Mouse (Mus musculus) heart, embryonic 12.5 days (tissue): ENCODE results near the gene Rsrc1. TPM values are rescaled to one million over a fixed set of nuclear protein-coding genes. Genes with fewer than 3 reads are reported as not detected.

Experiments used
- ATAC-seq: fragments of 200-750 bp; cut with Nextera tagmentation; 2 replicates; pipeline ENCODE4 v1.8.0; 2017; ENCODE audit warnings: moderate TSS enrichment, moderate library complexity; ENCODE audit not compliant: insufficient number of reproducible peaks, low FRiP score
- H3K27ac ChIP-seq: fragments of 300-500 bp; sonication (generic); 2 replicates; pipeline ENCODE4 v1.5.1; 2016; ENCODE audit warnings: mild to moderate bottlenecking, moderate library complexity; ENCODE audit not compliant: poor library complexity, severe bottlenecking
- H3K27me3 ChIP-seq: fragments of 300-500 bp; sonication (generic); replicated peaks from 2 replicates; pipeline ENCODE4 v1.6.1; 2016; ENCODE audit warnings: mild to moderate bottlenecking, moderate library complexity
- H3K36me3 ChIP-seq: fragments of 300-500 bp; sonication (generic); 2 replicates; pipeline ENCODE4 v1.6.1; 2016; ENCODE audit warnings: mild to moderate bottlenecking, moderate library complexity
- H3K4me1 ChIP-seq: fragments of 300-500 bp; sonication (generic); replicated peaks from 2 replicates; pipeline ENCODE4 v1.6.1; 2016; ENCODE audit warnings: mild to moderate bottlenecking
- H3K4me2 ChIP-seq: fragments of 300-500 bp; sonication (generic); 2 replicates; pipeline ENCODE4 v1.6.1; 2016; ENCODE audit warnings: mild to moderate bottlenecking, moderate library complexity
- H3K4me3 ChIP-seq: fragments of 300-500 bp; sonication (generic); 2 replicates; pipeline ENCODE4 v1.5.1; 2016; ENCODE audit warnings: mild to moderate bottlenecking
- H3K9ac ChIP-seq: fragments of 300-500 bp; sonication (generic); 2 replicates; pipeline ENCODE4 v1.6.1; 2016; ENCODE audit warnings: mild to moderate bottlenecking, moderate library complexity
- H3K9me3 ChIP-seq: fragments of 300-500 bp; sonication (generic); replicated peaks from 2 replicates; pipeline ENCODE4 v1.6.1; 2016; ENCODE audit warnings: mild to moderate bottlenecking, moderate library complexity
- whole genome bisulfite sequencing: fragments of 180-500 bp; shearing (Covaris S2); methylation state at CpG from one replicate; pipeline ENCODE4 v1.1.7; 2016; 5-methylcytosine and 5-hydroxymethylcytosine counted together
- polyA plus RNA-seq: library from polyadenylated mRNA; unstranded; fragments of >200 nt; fragmentation: Nextera tagmentation; extraction: Ambion mirVana; gene quantifications from 2 replicates; pipeline ENCODE4 v1.2.1, GENCODE M21; 2016

The Rsrc1 gene
- polyA plus RNA-seq, 1 experiment from 2014 or later, result 26.3 TPM

DNA sequence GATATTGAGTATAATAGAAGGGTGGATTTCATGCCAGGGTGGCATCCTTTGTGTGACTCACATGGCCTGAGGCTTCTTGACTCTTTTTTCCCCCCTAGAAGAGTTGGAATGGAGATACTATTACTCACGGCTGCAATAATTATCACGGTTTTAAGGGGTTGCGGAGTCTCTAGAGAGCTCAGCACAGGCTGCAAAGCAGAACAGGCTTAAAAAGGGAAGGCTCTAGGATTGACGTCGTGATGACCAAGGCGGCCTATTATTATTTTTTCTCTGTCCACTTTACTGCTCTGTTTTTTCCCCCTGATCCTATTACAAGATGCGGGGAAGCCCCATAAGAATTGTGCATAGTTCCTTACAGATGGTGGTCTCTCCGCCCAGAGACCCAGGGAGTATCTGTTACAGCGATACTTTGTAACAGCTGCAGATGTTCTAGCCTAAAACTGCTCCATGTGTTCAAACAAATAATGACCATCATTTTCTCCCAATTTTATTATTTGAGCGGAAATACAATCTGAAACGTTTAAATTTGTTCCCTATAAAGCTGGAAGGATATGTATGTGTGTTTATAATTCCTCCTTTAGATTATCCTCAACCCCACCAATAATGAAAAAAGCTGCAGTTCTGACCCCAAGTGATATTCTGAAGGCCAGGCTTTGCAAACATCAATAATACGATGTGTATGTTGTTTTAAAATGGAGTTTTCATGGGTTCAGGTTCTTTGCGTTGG, 4.1 kb upstream of the Rsrc1 start:
- Histone ChIP-seq H3K4me2 (no peak overlapping the region), H3K4me1 (peaks cover 19% of the 10 kb centered on the region), H3K27ac (no peak overlapping the region), H3K4me3 (no peak overlapping the region), H3K27me3 (peaks cover 82% of the 10 kb centered on the region), H3K36me3 (no peaks in the 10 kb centered on the region), H3K9me3 (no peaks in the 10 kb centered on the region), H3K9ac (no peak overlapping the region)
- no peak for ATAC-seq
- 9% methylated on average over 13 of the region's 13 CpGs for WGBS

DNA sequence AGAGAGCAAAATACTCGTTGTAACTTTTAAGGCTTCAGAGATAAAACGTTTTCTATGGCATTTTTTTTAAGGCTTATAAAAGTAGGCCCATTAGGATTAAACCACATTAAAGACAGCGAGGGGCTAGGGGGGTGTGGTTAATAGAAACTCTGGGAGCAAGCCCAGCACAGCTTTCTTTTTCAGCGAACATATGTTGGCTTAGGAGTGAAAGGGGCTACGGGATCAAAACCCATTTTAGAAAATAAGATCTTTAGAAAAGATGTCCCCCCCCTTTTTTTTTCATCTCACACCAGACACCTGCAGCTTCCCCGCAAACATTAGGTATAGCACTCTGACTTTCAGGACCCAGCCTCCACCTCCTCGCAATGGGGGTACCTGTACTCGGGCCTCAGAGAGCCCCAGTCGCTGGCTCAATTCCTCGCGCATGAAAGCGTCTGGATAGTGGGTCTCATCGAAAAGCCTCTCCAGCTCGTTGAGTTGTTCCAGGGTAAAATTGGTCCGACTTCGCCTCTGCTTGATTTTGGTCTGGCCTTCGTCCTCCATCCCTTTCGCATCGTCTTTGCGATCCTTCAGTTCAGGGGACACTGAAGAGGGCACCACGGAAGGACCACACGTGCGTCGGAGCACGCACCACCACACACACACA, 3.3 kb upstream of the Rsrc1 start:
- no peak overlapping the region for H3K4me3 ChIP-seq
- WGBS, result 2% methylated on average over 25 of the region's 25 CpGs
- H3K4me1 ChIP-seq, result peaks cover 26% of the 10 kb centered on the region
- no peaks in the 10 kb centered on the region for H3K36me3 ChIP-seq
- H3K9me3 ChIP-seq, result no peaks in the 10 kb centered on the region
- peaks cover 81% of the 10 kb centered on the region for H3K27me3 ChIP-seq
- no peak overlapping the region for H3K9ac ChIP-seq
- no peak overlapping the region for H3K27ac ChIP-seq
- ATAC-seq, result no peak
- H3K4me2 ChIP-seq, result no peak overlapping the region

DNA sequence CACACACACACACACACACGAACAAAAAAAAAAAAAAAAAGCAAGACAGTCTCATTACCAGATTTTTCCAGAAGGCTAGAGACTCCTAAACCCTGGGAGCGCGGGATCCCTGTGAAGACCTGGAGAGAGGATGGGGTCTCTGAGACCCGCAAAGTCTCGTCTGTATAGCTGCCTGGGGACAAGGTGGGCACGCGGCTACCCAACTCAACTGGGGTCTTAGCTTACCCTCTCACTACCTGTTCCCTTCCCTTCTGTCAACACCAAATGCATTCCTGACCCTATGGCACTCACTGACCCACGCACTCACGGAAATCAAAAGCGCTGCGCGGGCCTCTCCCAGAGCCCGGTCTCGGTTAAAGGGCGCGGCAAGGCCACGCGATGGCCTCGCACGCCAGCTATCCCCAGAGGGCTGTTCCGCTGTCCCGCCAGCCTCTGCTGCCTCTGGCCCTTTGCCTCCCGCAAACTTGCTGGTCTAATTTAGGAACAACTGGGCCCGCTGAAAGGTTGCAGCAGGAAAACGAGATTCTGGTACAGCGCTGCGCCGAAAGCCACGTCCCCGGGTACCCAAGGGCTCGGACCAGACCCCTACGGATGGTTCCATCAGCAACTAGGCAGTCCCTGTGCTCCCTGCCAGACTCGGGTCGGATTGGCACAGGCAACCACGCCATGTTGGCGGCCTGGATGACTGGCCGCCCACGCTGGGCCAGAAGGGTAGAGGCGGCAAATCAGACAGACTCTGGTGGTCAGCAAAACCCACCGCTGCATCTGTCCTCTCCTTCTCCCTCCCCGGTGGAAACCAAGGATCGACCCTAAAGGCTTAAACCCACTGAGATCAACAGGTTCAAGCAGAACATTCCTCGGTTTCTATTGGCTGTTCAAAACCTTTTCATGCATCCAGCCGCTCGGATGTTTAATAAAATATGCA, 2.5 kb upstream of the Rsrc1 start:
- H3K27ac ChIP-seq, result no peak overlapping the region
- no peaks in the 10 kb centered on the region for H3K9me3 ChIP-seq
- H3K9ac ChIP-seq, result no peak overlapping the region
- peaks cover 76% of the 10 kb centered on the region for H3K27me3 ChIP-seq
- H3K4me3 ChIP-seq, result peak overlapping the region; percentile 33
- no peak for ATAC-seq
- H3K4me2 ChIP-seq, result peak overlapping the region; percentile 58
- H3K36me3 ChIP-seq, result no peaks in the 10 kb centered on the region
- WGBS, result under 1% methylated on average over 45 of the region's 45 CpGs
- peaks cover 22% of the 10 kb centered on the region for H3K4me1 ChIP-seq

DNA sequence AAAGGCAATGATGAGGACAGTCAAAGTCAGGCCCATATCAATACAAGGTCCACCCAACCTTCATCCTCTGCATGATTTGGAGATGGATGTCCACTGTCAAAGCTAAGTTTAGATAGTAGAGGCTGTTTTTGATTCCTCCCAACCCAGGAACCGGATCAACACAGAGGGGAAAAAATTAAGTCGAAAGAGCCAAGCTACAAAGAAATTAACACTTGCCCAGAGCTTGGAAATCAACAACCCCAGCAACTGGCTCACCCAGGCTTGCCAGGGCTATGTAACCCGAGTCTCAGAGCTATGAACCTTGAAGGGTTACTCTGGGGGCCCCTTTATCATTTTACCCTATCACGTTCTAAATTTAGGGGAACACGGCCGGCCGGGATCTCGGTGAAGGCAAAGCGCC, 1.7 kb upstream of the Rsrc1 start:
- WGBS, result 2% methylated on average over 9 of the region's 9 CpGs
- Histone ChIP-seq H3K27me3 (peaks cover 71% of the 10 kb centered on the region), H3K9ac (no peak overlapping the region)

DNA sequence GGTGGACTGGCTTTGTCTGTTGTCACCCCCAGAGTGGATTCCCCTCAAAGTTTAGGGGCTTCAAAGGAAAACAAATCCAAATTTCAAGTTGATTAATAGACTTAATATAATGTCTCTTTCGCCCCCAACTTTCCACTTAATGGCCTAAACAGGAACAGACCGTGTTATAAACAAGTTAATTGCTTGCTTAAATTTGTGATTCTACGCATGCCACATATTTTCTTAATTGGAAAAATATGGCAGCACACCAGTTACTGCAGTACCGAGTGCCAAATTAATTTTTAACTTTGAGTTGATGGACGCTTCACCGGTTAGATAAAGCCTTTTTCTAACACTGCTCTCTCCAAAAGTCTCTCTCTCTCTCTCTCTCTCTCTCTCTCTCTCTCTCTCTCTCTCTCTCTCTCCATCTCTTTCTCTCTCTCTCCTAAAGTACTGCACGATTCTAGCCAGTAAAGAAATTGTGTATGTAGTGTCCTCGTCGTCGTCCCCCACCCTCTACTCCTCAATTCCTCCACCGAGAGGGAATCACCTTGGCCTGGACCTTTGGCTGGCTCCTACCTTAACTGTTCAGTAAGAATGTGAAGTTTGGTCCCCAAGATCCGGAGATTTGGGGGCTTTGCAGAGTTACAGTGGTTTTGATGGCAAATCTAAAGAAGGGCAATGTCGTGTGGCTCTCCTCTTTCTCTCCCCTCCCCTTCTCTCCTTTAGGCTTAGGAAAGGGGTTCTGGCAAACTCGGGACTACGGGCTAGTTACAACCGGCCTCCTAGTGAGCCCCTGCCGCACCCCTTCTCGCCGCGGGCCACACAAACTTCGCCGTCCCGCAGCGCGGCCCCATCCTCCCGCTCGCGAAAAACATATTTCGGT, 847 bp upstream of the Rsrc1 start:
- Histone ChIP-seq H3K4me3 (peak overlapping the region; percentile 62), H3K36me3 (no peaks in the 10 kb centered on the region), H3K27ac (no peak overlapping the region), H3K27me3 (peaks cover 64% of the 10 kb centered on the region), H3K9ac (peak overlapping the region; percentile 59), H3K4me1 (peaks cover 22% of the 10 kb centered on the region), H3K4me2 (peak overlapping the region; percentile 97), H3K9me3 (no peaks in the 10 kb centered on the region)
- WGBS, result 3% methylated on average over 29 of the region's 29 CpGs
- no peak for ATAC-seq

More for the DNA sequence above, 1.7 kb upstream of the Rsrc1 start:
- Histone ChIP-seq H3K4me1 (peaks cover 22% of the 10 kb centered on the region), H3K4me3 (0 out of 2 replicates have a peak overlapping the region, but pooled peaks have one; percentile 33), H3K36me3 (no peaks in the 10 kb centered on the region), H3K4me2 (no peak overlapping the region), H3K27ac (no peak overlapping the region), H3K9me3 (no peaks in the 10 kb centered on the region)
- ATAC-seq, result no peak

DNA sequence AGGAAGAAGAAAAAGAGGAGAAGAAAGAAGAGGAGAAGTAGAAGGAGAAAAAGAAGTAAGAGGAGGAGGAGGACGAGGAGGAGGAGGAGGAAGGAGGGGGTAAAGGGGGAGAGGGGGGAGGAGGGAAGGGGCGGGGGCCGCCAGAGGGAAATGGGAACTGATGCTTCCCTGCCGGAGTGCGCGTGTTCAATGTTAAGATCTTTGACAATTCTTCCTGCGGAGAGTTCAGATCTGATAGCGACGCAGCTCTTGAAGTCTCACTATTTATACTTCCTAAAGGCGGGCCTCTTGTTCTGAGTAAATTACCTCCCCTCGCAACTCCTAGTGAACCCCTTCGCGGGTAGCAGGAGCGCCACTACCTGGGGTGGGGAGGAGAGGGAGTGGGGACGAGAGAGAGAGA, 516 bp downstream of the Rsrc1 start, which contains the start of gene Shox2:
Gene Shox2 (minus strand): TSS at position 66 of the 400 bp plus-strand sequence.
- ATAC-seq, result no peak
- Histone ChIP-seq H3K27ac (no peak within 1 kb of the TSS), H3K9ac (peak within 1 kb of the TSS; percentile 59), H3K4me3 (peak within 1 kb of the TSS; percentile 62), H3K36me3 (no peaks in the 10 kb centered on the region), H3K9me3 (no peaks in the 10 kb centered on the region), H3K27me3 (peaks cover 59% of the 10 kb centered on the region), H3K4me2 (peak within 1 kb of the TSS; percentile 97), H3K4me1 (peaks cover 27% of the 10 kb centered on the region)
- WGBS, result 0% methylated on average over 14 of the region's 15 CpGs

DNA sequence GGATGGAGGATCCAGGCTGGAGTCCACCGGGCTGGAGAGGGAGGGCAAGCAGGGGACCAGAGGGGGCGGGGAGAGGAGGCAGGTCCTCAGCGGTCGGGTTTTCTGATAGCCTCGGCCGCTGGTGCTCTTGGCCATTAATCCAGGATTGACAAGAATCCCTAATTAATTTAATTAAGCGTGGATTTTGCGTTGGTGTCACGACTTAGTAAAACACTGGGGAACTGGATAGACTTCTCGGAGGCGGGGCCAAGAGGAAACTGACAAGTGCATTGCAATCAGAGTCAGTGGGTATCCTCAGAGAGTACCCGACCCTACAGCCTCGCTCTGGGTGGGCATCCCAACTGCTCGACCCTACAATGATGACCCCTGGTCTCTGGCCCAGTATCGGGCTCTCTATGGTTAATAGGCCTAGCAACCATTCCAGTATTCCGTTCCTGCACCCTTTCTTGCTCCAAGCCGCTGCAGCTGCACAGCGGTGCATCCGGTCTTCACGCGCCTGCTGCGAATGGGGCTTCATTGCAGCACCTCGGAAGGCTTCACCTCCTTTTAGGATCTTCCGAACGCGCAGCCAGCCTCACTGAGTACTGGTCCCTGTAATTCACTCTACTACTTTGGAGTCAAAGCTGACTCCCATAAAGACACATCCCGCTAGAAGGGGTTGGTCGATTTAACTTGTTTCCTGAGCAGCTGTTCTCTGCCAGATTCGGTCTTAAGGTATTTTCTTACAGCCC, 1.2 kb downstream of the Rsrc1 start:
- H3K4me3 ChIP-seq, result peak overlapping the region; percentile 62
- H3K36me3 ChIP-seq, result no peaks in the 10 kb centered on the region
- peaks cover 27% of the 10 kb centered on the region for H3K4me1 ChIP-seq
- H3K9me3 ChIP-seq, result no peaks in the 10 kb centered on the region
- H3K27me3 ChIP-seq, result peaks cover 52% of the 10 kb centered on the region
- ATAC-seq, result no peak
- H3K9ac ChIP-seq, result no peak overlapping the region
- WGBS, result under 1% methylated on average over 29 of the region's 29 CpGs
- H3K27ac ChIP-seq, result no peak overlapping the region
- peak overlapping the region; percentile 97 for H3K4me2 ChIP-seq

DNA sequence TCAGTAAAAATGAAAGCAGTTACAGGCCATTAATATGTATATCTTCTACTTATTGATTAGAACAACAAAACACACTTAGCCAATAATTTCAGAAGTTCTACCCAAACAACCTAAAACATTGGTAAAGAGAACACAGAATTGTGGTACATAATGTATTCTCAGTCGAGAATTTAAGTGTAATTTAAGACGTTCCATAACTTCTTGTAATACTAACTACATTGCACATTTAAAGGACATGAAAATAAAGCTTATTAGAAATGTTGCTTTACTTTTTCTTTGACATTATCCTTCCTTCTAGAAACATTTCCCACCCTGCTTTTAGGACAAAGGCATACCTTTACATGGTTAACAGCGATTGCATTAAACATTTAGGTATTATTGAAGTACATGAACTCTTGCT, 2.3 kb downstream of the Rsrc1 start:
- Histone ChIP-seq H3K9me3 (no peaks in the 10 kb centered on the region), H3K4me2 (no peak overlapping the region), H3K27me3 (peaks cover 41% of the 10 kb centered on the region), H3K36me3 (no peaks in the 10 kb centered on the region), H3K4me3 (no peak overlapping the region), H3K4me1 (peaks cover 27% of the 10 kb centered on the region), H3K27ac (no peak overlapping the region), H3K9ac (no peak overlapping the region)
- WGBS, result 20% methylated on average over 3 of the region's 3 CpGs
- ATAC-seq, result no peak

DNA sequence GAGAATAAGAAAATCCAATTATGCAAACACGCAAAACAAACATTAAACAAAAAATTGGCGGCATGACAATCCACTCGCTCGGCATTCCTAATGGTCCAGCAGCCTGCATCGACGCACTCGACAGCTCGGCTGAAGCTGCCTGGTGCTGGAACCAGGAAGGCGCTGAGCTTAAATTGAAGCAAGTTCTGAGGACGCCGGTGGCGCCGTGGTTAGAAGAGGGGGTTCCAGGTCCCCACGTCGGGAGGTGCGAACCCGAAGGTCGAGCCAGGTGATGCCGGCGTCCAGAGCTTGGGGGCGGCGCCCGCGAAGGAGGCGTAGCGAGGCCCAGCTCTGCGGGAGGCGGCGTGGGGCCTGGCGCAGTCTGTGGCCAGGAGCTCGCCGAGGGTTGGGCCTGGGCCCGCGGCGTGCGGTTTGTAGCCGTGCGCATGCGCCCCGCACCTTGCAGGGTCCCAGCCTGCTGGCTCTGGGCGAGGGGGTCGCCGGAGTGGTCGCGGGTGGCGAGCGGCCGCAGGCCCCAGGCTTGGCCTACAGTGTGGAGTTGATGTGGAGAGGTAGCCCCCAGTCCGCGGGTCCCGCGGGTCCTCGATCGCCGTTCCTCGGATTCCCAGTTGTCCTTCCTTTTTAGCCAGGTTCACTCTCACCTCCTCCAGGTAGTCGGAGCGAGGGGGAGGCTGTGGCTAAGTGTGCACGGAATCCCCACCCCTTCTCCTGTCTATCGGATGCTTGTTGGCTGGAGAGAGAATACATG, 4.5 kb downstream of the Rsrc1 start:
- Histone ChIP-seq H3K9ac (peak overlapping the region; percentile 88), H3K27ac (no peak overlapping the region), H3K4me1 (peaks cover 20% of the 10 kb centered on the region), H3K4me2 (peak overlapping the region; percentile 73), H3K36me3 (no peaks in the 10 kb centered on the region), H3K9me3 (no peaks in the 10 kb centered on the region), H3K27me3 (peaks cover 22% of the 10 kb centered on the region), H3K4me3 (peak overlapping the region; percentile 85)
- peak; percentile 91 for ATAC-seq
- under 1% methylated on average over 60 of the region's 60 CpGs for WGBS
